Mouse (Mus musculus): Measurements from ENCODE around the gene Aoc1. TPM values are rescaled to one million over a fixed set of nuclear protein-coding genes. Genes with fewer than 3 reads are reported as not detected.
A peak's percentile ranks its signal among the peaks of the same experiment; 100 is the strongest.

Gene Aoc1
- polyA plus RNA-seq, 1 experiment from 2014 or later: not detected

DNA sequence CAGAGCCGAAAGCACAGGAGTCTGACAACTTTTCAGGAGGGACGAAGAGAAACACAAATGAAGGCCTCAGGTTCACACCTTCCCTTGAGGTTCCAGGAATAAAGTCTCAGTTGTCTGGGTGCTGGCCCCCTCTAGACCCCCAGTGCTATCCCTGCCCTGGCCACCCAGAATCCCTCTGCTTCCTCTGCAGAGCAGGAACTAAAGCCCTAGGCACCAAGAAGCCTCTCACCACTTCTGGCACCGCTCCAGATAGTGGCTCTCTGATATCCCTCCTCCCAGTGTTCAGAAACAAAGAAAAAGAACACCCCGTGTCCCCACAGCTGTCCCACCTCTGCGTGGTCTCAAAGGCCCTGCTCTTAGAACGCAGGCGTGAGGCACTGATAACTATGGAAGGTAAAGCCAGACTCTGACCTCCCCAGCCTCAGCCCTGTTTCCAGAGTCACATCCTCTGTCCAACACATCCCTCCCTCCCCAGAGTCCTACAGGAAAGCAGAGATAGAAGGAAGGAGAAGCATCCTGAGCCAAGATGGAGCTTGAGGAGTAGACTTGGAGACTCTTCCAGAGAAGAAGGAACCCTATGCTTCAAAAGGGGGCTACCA lies 32.2 kb upstream of the Aoc1 start, which contains the start of gene Tmem176a:
Gene Tmem176a, plus strand, starts transcription at position 549 of the 599 bp plus-strand sequence.
- H3K27ac ChIP-seq (replicated peaks): peak within 1 kb of the TSS; percentile 95
- H3K4me3 ChIP-seq (ENCODE audit: low read depth, low read length): peak within 1 kb of the TSS; percentile 54
- WGBS: 3% methylated on average over 7 of the region's 7 CpGs
- H3K9ac ChIP-seq (ENCODE audit: low read length): peak within 1 kb of the TSS; percentile 75
- peaks cover 5% of the 10 kb centered on the region for H3K4me1 ChIP-seq (replicated peaks; ENCODE audit: control insufficient read depth, insufficient read depth)
- no peaks in the 10 kb centered on the region for H3K9me3 ChIP-seq (ENCODE audit: control insufficient read depth, low read length)
- H3K27me3 ChIP-seq (ENCODE audit: control insufficient read depth, insufficient read depth, low read length): no peaks in the 10 kb centered on the region
- H3K4me2 ChIP-seq (replicated peaks; ENCODE audit: low read depth): peak within 1 kb of the TSS; percentile 89
- peaks cover 17% of the 10 kb centered on the region for H3K36me3 ChIP-seq (ENCODE audit: control insufficient read depth, insufficient read depth, low read length)
- TF ChIP-seq EP300 (optimal IDR thresholded peaks at IDR 0.05) (no peak), CTCF (IDR thresholded peaks at IDR 0.05; ENCODE audit: low read depth) (no peak)
- ATAC-seq (ENCODE audit: low FRiP score, low TSS enrichment) (peak; percentile 19), DNase-seq (ENCODE audit: low spot score) (peak; percentile 56)

DNA sequence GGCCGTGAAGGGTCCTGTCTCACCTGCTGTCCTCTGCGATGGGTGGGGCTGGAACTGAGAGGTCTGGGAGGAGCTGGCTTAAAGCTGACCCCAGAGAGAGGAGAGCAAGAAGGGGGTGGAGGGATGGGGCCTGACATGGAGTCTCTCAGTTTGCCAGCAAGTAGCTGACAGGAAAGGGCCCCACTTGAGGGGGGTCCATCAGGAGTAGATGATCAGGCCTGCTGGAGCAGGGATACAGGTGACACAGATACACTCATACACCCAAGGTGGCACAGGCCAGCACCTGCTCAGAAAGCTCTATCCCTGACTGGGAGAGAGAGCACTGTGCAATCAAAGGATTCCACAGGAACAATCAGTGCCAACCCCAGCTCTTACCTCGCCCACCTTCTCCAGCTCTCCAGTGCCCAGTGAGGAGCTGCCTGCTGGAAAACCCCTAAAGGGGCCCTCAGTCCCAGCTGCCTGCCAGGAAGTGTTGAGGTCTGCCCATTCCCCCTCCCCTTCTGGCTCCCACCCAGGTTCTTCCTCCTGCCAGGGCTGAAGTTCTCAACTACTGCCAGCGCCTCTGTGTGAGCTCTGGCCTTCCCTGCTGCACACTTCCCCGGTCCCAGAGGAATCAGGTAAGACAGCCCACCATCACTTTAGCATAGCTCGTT lies 31.6 kb upstream of the Aoc1 start, which contains the start of gene Tmem176b:
Gene Tmem176b, minus strand, starts transcription at position 524 of the 653 bp plus-strand sequence.
- no peak for TF ChIP-seq EP300 (optimal IDR thresholded peaks at IDR 0.05)
- TF ChIP-seq CTCF (IDR thresholded peaks at IDR 0.05; ENCODE audit: low read depth): peak; percentile 24; the same call in 1 of the 2 replicates
- peak within 1 kb of the TSS; percentile 89 for H3K4me2 ChIP-seq (replicated peaks; ENCODE audit: low read depth)
- DNase-seq (ENCODE audit: low spot score) (peak; percentile 97), ATAC-seq (ENCODE audit: low FRiP score, low TSS enrichment) (peak; percentile 93)
- peak within 1 kb of the TSS; percentile 54 for H3K4me3 ChIP-seq (ENCODE audit: low read depth, low read length)
- H3K27me3 ChIP-seq (ENCODE audit: control insufficient read depth, insufficient read depth, low read length): no peaks in the 10 kb centered on the region
- H3K9ac ChIP-seq (ENCODE audit: low read length): peak within 1 kb of the TSS; percentile 75
- peaks cover 5% of the 10 kb centered on the region for H3K4me1 ChIP-seq (replicated peaks; ENCODE audit: control insufficient read depth, insufficient read depth)
- H3K36me3 ChIP-seq (ENCODE audit: control insufficient read depth, insufficient read depth, low read length): peaks cover 17% of the 10 kb centered on the region
- peak within 1 kb of the TSS; percentile 95 for H3K27ac ChIP-seq (replicated peaks)
- 2% methylated on average over 5 of the region's 6 CpGs for WGBS
- no peaks in the 10 kb centered on the region for H3K9me3 ChIP-seq (ENCODE audit: control insufficient read depth, low read length)

DNA sequence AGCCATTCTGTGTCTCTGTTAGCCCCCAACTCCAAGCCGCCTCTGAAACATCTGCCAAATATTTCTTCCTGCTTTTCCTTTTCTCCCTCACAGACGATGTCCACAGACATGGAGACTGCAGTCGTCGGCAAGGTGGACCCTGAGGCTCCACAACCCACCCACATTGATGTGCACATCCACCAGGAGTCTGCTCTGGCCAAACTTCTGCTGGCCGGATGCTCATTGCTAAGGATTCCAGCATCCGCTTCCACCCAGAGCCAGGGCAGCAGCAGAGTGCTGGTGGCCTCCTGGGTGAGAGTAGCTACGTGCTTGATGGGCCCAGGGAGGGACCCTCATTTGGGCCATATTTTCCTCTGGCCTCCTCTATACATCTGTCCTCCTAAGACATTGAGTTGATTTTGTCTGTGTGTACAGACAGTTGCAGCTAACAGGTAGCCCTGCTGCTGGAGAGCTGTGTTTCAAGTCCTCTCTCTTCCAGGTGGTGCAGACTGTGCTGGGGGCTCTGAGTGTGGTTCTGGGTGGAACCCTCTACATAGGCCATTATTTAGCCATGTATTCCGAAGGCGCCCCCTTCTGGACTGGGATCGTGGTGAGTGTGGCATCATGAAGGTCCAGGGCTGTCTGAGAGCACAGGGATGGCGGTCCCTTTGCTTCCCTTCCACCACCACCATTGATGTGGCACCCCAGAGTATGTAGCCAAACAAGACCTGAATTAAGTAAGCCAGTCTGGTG lies 30.4 kb upstream of the Aoc1 start:
- ATAC-seq (ENCODE audit: low FRiP score, low TSS enrichment): no peak

DNA sequence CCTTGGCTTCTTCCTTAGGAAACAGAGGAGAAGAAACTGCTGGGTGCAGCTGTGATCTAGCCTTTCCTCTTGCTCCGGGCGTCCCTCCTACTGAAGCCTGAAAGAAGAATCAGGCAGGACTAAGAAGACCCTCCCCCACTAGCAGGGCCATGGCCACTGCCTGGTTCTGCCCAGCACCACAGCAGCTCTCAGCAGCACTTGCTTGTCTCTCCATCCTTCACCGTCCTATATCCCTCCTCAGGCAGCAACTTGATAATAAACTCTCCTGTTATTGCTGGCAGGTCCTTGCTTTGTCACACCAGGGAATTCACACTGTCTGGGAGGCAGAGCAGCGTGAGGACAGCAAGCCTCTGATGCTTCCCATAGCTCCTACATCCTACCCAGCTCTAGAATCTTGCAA lies 27.6 kb upstream of the Aoc1 start:
- H3K9me3 ChIP-seq (ENCODE audit: control insufficient read depth, low read length): no peaks in the 10 kb centered on the region
- H3K4me2 ChIP-seq (replicated peaks; ENCODE audit: low read depth): no peak overlapping the region
- WGBS: 79% methylated on average over 4 of the region's 4 CpGs
- H3K27me3 ChIP-seq (ENCODE audit: control insufficient read depth, insufficient read depth, low read length): no peaks in the 10 kb centered on the region
- no peak overlapping the region for H3K27ac ChIP-seq (replicated peaks)
- H3K4me1 ChIP-seq (replicated peaks; ENCODE audit: control insufficient read depth, insufficient read depth): peaks cover 5% of the 10 kb centered on the region
- H3K9ac ChIP-seq (ENCODE audit: low read length): no peak overlapping the region
- H3K4me3 ChIP-seq (ENCODE audit: low read depth, low read length): no peak overlapping the region
- TF ChIP-seq CTCF (IDR thresholded peaks at IDR 0.05; ENCODE audit: low read depth) (no peak), EP300 (optimal IDR thresholded peaks at IDR 0.05) (no peak)
- ATAC-seq (ENCODE audit: low FRiP score, low TSS enrichment) (no peak), DNase-seq (ENCODE audit: low spot score) (no peak)
- H3K36me3 ChIP-seq (ENCODE audit: control insufficient read depth, insufficient read depth, low read length): peaks cover 10% of the 10 kb centered on the region

More for the DNA sequence above, 30.4 kb upstream of the Aoc1 start:
- TF ChIP-seq EP300 (optimal IDR thresholded peaks at IDR 0.05) (no peak), CTCF (IDR thresholded peaks at IDR 0.05; ENCODE audit: low read depth) (peak; percentile 67)
- Histone ChIP-seq H3K4me1 (replicated peaks; ENCODE audit: control insufficient read depth, insufficient read depth) (peaks cover 5% of the 10 kb centered on the region), H3K9ac (ENCODE audit: low read length) (peak overlapping the region; percentile 75), H3K9me3 (ENCODE audit: control insufficient read depth, low read length) (no peaks in the 10 kb centered on the region), H3K4me3 (ENCODE audit: low read depth, low read length) (peak overlapping the region; percentile 54), H3K27me3 (ENCODE audit: control insufficient read depth, insufficient read depth, low read length) (no peaks in the 10 kb centered on the region), H3K4me2 (replicated peaks; ENCODE audit: low read depth) (peak overlapping the region; percentile 89), H3K27ac (replicated peaks) (peak overlapping the region; percentile 95), H3K36me3 (ENCODE audit: control insufficient read depth, insufficient read depth, low read length) (peaks cover 17% of the 10 kb centered on the region)
- DNase-seq (ENCODE audit: low spot score): peak; percentile 63
- 41% methylated on average over 11 of the region's 11 CpGs for WGBS

DNA sequence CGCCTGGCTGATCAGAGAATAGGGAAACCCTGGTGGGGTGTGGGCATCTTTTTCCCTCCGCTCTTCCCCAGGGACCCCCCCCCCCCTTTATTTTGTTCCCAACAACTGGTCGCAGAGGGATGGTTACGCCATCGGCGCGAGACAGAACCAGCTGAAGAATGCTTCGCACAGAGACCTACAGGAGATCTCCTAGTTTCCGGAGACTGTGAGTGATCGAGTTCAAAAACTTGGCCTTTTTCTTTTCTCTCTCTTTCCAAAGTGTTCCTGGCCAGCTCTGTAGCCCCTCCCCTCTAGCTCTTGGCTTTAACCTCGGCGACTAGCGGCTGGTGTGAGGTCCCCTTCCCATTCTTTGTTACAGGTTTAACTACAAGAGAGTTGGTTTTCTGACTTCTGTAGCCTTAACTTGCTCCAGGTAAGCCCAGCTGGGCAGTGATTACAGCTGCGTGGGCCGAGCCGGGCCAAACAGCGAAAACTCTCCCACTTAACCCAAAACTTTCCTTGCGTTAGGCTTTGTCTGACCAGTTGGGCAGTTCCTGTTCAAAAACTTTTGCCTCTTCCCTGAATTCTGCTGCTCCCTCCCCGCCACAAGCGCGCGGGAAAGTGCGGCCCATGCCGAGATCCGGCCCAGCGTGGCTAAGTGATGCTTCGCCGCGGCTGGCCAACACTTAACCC lies 20.7 kb upstream of the Aoc1 start:
- TF ChIP-seq EP300 (optimal IDR thresholded peaks at IDR 0.05) (no peak), CTCF (IDR thresholded peaks at IDR 0.05; ENCODE audit: low read depth) (no peak)
- 1% methylated on average over 28 of the region's 29 CpGs for WGBS
- DNase-seq (ENCODE audit: low spot score) (peak; percentile 50), ATAC-seq (ENCODE audit: low FRiP score, low TSS enrichment) (peak; percentile 71)
- no peaks in the 10 kb centered on the region for H3K36me3 ChIP-seq (ENCODE audit: control insufficient read depth, insufficient read depth, low read length)
- peak overlapping the region; percentile 27 for H3K4me3 ChIP-seq (ENCODE audit: low read depth, low read length)
- H3K9me3 ChIP-seq (ENCODE audit: control insufficient read depth, low read length): no peaks in the 10 kb centered on the region
- H3K4me2 ChIP-seq (replicated peaks; ENCODE audit: low read depth): peak overlapping the region; percentile 51
- no peaks in the 10 kb centered on the region for H3K4me1 ChIP-seq (replicated peaks; ENCODE audit: control insufficient read depth, insufficient read depth)
- H3K27ac ChIP-seq (replicated peaks): peak overlapping the region; percentile 85
- peak overlapping the region; percentile 43 for H3K9ac ChIP-seq (ENCODE audit: low read length)
- no peaks in the 10 kb centered on the region for H3K27me3 ChIP-seq (ENCODE audit: control insufficient read depth, insufficient read depth, low read length)
